Mouse (Mus musculus) embryonic fibroblast, embryonic 13.5 days (primary cell): ENCODE data around the gene Lrrc4.

Experiments
- CTCF ChIP-seq: IDR thresholded peaks from 2 replicates; pipeline ENCODE4 v1.5.1; 2011; ENCODE audit warnings: mild to moderate bottlenecking, control low read depth, low read length, moderate library complexity, borderline replicate concordance; ENCODE audit not compliant: insufficient read depth
- POLR2A ChIP-seq: IDR thresholded peaks from 2 replicates; pipeline ENCODE4 v1.6.1; 2011; ENCODE audit warnings: low read depth, mild to moderate bottlenecking, control low read depth, low read length, moderate library complexity

DNA sequence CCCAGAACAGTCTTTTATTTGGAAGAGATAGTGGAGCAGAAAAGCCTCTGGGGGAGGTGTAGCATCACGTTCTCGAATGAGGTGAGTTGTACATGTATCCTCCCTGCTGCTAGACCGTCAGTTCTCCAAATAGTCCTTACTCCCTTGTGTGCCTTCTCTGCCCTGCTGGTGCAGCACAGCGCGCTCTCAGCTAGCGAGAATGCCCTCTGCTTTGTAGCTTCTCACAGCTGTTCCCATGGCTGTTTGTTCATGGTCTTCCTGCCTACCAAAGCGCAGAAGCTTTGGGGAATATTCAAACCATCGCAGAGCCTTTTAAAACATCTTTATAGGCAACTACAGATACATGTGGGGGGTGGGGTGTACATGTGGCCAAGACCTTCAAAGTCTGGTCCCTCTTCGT, 17.3 kb upstream of the Lrrc4 start:
- TF ChIP-seq POLR2A (no peak), CTCF (no peak)
